Mouse (Mus musculus) lung, postnatal 14 days (tissue): ENCODE results near the gene Pcgf2.

Experiments used
- DNase-seq: peaks from one replicate; pipeline ENCODE4 v3.0.0; 2021

Pcgf2 gene

GRCm38 (mm10) chr11:97644834-97645233 lies 55.5 kb downstream of the Pcgf2 start:
- DNase-seq = peak; percentile 87

DNA sequence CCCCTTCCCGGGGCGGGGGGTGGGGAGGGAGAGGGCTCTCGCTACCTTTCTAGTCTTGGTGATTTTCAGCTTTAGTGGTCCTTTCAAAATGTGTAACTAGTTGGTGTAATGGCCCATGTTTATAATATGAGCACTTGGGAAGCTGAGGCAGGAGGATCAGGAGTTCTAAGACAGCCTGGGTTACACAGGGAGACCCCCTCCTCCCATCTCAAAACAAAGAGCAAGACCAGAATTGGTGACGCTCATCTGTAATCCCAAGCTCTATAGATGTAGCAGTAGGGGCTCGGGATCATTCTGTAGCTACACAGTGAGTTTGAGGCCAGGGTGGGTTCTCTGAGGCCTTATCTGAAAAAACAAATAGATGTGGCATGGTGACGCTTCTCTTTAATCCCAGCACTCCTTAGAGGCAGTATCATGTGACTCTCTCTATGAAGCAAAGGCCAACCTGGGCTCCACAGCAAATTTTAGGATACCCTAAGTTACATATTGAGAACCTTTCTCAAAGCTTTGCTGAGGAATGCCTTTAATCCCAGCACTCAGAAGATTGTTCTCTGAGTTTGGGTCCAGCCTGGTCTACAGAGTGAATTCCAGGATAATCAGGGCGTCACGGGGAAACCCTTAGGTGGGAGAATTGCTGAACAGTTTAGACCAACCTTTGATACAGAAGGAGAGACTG lies 56.8 kb downstream of the Pcgf2 start:
- no peak for DNase-seq

GRCm38 (mm10) chr11:97642746-97643145 lies 57.6 kb downstream of the Pcgf2 start:
- DNase-seq = no peak

GRCm38 (mm10) chr11:97641668-97642067 lies 58.6 kb downstream of the Pcgf2 start:
- DNase-seq = no peak
